Mouse (Mus musculus): ENCODE results near the gene Hook2. TPM values are rescaled to one million over a fixed set of nuclear protein-coding genes. Genes with fewer than 3 reads are reported as not detected.
A peak's percentile ranks its signal among the peaks of the same experiment; 100 is the strongest.

The Hook2 gene
- total RNA-seq, 2 experiments from 2014 or later, result 2.7 to 2.9 TPM

- intact Hi-C loops (cut with DNase I), result loop anchor here (5.0 kb wide), 1 partner anchor 782 kb away; no protein-coding TSS in a partner anchor
Measured at GRCm38 (mm10) chr8:84984294-84985048, 5.9 kb upstream of the Hook2 start.

GRCm38 (mm10) chr8:84985049-84985683 is 5.2 kb upstream of the Hook2 start:
- intact Hi-C loops (cut with DNase I), result no loop called here
- DNase-seq, result no peak

More at GRCm38 (mm10) chr8:84984294-84985048, 5.9 kb upstream of the Hook2 start:
- DNase-seq, result no peak

- intact Hi-C loops (cut with DNase I), result no loop called here
- peak; percentile 84 to 89 for DNase-seq
Measured at GRCm38 (mm10) chr8:84985684-84986378, 4.6 kb upstream of the Hook2 start.

GRCm38 (mm10) chr8:84986379-84986945 is 3.9 kb upstream of the Hook2 start:
- DNase-seq, result no peak
- intact Hi-C loops (cut with DNase I), result no loop called here

GRCm38 (mm10) chr8:84987388-84987787 is 3.0 kb upstream of the Hook2 start:
- intact Hi-C loops (cut with DNase I), result no loop called here

GRCm38 (mm10) chr8:84987903-84988302 is 2.5 kb upstream of the Hook2 start:
- intact Hi-C loops (cut with DNase I), result no loop called here
- DNase-seq, result no peak

More at GRCm38 (mm10) chr8:84987388-84987787, 3.0 kb upstream of the Hook2 start:
- no peak for DNase-seq

GRCm38 (mm10) chr8:84989311-84989731 is 1.1 kb upstream of the Hook2 start:
- intact Hi-C loops (cut with DNase I), result no loop called here

GRCm38 (mm10) chr8:84989810-84990209 is 593 bp upstream of the Hook2 start:
- intact Hi-C loops (cut with DNase I), result loop anchor here (1.0 kb wide), 1 partner anchor 15 kb away; no protein-coding TSS in a partner anchor
- DNase-seq, result peak; percentile 95 to 97

More at GRCm38 (mm10) chr8:84989311-84989731, 1.1 kb upstream of the Hook2 start:
- DNase-seq, result peak in 1 of 2 experiments; percentile 62

- DNase-seq, result no peak
- intact Hi-C loops (cut with DNase I), result loop anchor here (1.0 kb wide), 1 partner anchor 16 kb away; no protein-coding TSS in a partner anchor
Measured at GRCm38 (mm10) chr8:84990836-84991235, 433 bp downstream of the Hook2 start.

GRCm38 (mm10) chr8:84994375-84994774 is 4.0 kb downstream of the Hook2 start:
- no peak for DNase-seq

GRCm38 (mm10) chr8:84995680-84996079 is 5.3 kb downstream of the Hook2 start:
- intact Hi-C loops (cut with DNase I), result loop anchor here (1.0 to 5.0 kb wide), 2 partner anchors 38 to 66 kb away; no protein-coding TSS in a partner anchor
- DNase-seq, result no peak

More at GRCm38 (mm10) chr8:84994375-84994774, 4.0 kb downstream of the Hook2 start:
- intact Hi-C loops (cut with DNase I), result no loop called here

GRCm38 (mm10) chr8:84996978-84997377 is 6.6 kb downstream of the Hook2 start:
- no peak for DNase-seq
- intact Hi-C loops (cut with DNase I), result loop anchor here (5.0 kb wide), 1 partner anchor 40 kb away; no protein-coding TSS in a partner anchor

- DNase-seq, result peak; percentile 89 to 95
- intact Hi-C loops (cut with DNase I), result loop anchor here (5.0 kb wide), 1 partner anchor 40 kb away; no protein-coding TSS in a partner anchor
Measured at GRCm38 (mm10) chr8:84997649-84998295, 7.4 kb downstream of the Hook2 start.

GRCm38 (mm10) chr8:85007686-85008085 is 17.3 kb downstream of the Hook2 start:
- intact Hi-C loops (cut with DNase I), result no loop called here
- DNase-seq, result peak in 1 of 2 experiments; percentile 39

GRCm38 (mm10) chr8:85011242-85011641 is 20.8 kb downstream of the Hook2 start:
- intact Hi-C loops (cut with DNase I), result no loop called here

GRCm38 (mm10) chr8:85013230-85013840 is 22.9 kb downstream of the Hook2 start:
- peak; percentile 53 to 58 for DNase-seq
- intact Hi-C loops (cut with DNase I), result no loop called here

More at GRCm38 (mm10) chr8:85011242-85011641, 20.8 kb downstream of the Hook2 start:
- DNase-seq, result no peak

GRCm38 (mm10) chr8:85014431-85014830 is 24.0 kb downstream of the Hook2 start, which contains the start of gene Best2:
Best2 (minus strand) TSS chr8:85014531.
- DNase-seq, result no peak
- intact Hi-C loops (cut with DNase I), result no loop called here

- intact Hi-C loops (cut with DNase I), result no loop called here
- DNase-seq, result no peak
Measured at GRCm38 (mm10) chr8:85016724-85017123, 26.3 kb downstream of the Hook2 start.

GRCm38 (mm10) chr8:85017209-85017608 is 26.8 kb downstream of the Hook2 start:
- intact Hi-C loops (cut with DNase I), result no loop called here
- DNase-seq, result no peak

Measured in heart, postnatal 36 days (tissue).